7 mouse cellular contexts compared by ENCODE assay signal in genomic region chr9:71543443-71544222, GRCm38 (mm10). TPM values are rescaled to one million over a fixed set of nuclear protein-coding genes. Genes with fewer than 3 reads are reported as not detected.
DNase-seq lines count a peak whose midpoint lies in the region; ATAC-seq and TF ChIP-seq lines count a peak whose summit lies in the region.

No protein-coding gene starts in this region.

- intact Hi-C loops in heart, adult 2 months (cut with DNase I): loop anchor here (1.0 to 10.0 kb wide), 3 partner anchors 70 to 261 kb away; no protein-coding TSS in a partner anchor

- H3K4me1 ChIP-seq in embryonic facial prominence, embryonic 10.5 days: peaks cover 10% of the 10 kb centered on the region
- H3K4me1 ChIP-seq in heart, adult 2 months (ENCODE audit: control insufficient read depth, insufficient read depth, low read length): peaks cover 15% of the 10 kb centered on the region
- peaks cover 4% of the 10 kb centered on the region; the same call in 1 of the 2 replicates for H3K4me1 ChIP-seq in kidney, adult 2 months (ENCODE audit: control insufficient read depth, insufficient read depth, low read length)
- no peaks in the 10 kb centered on the region; the same call in 1 of the 2 replicates for H3K4me1 ChIP-seq in limb, embryonic 11.5 days (ENCODE audit: control insufficient read depth, insufficient read depth, low read length)
- no peaks in the 10 kb centered on the region for H3K4me1 ChIP-seq in midbrain, embryonic 16.5 days (ENCODE audit: control insufficient read depth, insufficient read depth, low read length)

- no peak overlapping the region for H3K4me3 ChIP-seq in embryonic facial prominence, embryonic 10.5 days
- H3K4me3 ChIP-seq in heart, adult 2 months: no peak overlapping the region
- no peak overlapping the region for H3K4me3 ChIP-seq in kidney, adult 2 months (ENCODE audit: insufficient read depth, low read depth, low read length)
- H3K4me3 ChIP-seq in limb, embryonic 11.5 days (ENCODE audit: low read depth, low read length): no peak overlapping the region
- no peak overlapping the region for H3K4me3 ChIP-seq in midbrain, embryonic 16.5 days (ENCODE audit: low read depth, low read length)

- peak; percentile 70 for ATAC-seq in limb, embryonic 11.5 days (ENCODE audit: insufficient number of reproducible peaks, low FRiP score, low TSS enrichment, low read depth)
- ATAC-seq in midbrain, embryonic 16.5 days: peak; percentile 89

- H3K27ac ChIP-seq in embryonic facial prominence, embryonic 10.5 days (replicated peaks): no peak overlapping the region
- H3K27ac ChIP-seq in heart, adult 2 months: peak overlapping the region; percentile 42; the same call in 1 of the 2 replicates
- H3K27ac ChIP-seq in kidney, adult 2 months (ENCODE audit: insufficient read depth, low read depth, low read length): no peak overlapping the region
- no peak overlapping the region for H3K27ac ChIP-seq in limb, embryonic 11.5 days (replicated peaks; ENCODE audit: low read depth, low read length)
- H3K27ac ChIP-seq in midbrain, embryonic 16.5 days (ENCODE audit: low read length): no peak overlapping the region

- no peaks in the 10 kb centered on the region for H3K27me3 ChIP-seq in embryonic facial prominence, embryonic 10.5 days (replicated peaks; ENCODE audit: low read depth, poor library complexity, severe bottlenecking)
- H3K27me3 ChIP-seq in heart, adult 2 months (ENCODE audit: control insufficient read depth, insufficient read depth, low read length): no peaks in the 10 kb centered on the region
- H3K27me3 ChIP-seq in kidney, adult 2 months (replicated peaks; ENCODE audit: control insufficient read depth, insufficient read depth, low read length): no peaks in the 10 kb centered on the region
- no peaks in the 10 kb centered on the region for H3K27me3 ChIP-seq in limb, embryonic 11.5 days (ENCODE audit: control insufficient read depth, insufficient read depth, low read length)
- H3K27me3 ChIP-seq in midbrain, embryonic 16.5 days (ENCODE audit: control insufficient read depth, insufficient read depth, low read depth, low read length): no peaks in the 10 kb centered on the region

- no peaks in the 10 kb centered on the region for H3K36me3 ChIP-seq in embryonic facial prominence, embryonic 10.5 days (replicated peaks)
- peaks cover 15% of the 10 kb centered on the region for H3K36me3 ChIP-seq in heart, adult 2 months (ENCODE audit: control insufficient read depth, insufficient read depth, low read length)
- H3K36me3 ChIP-seq in kidney, adult 2 months (ENCODE audit: control insufficient read depth, insufficient read depth, low read length): no peaks in the 10 kb centered on the region
- H3K36me3 ChIP-seq in limb, embryonic 11.5 days (ENCODE audit: control insufficient read depth, insufficient read depth, low read length): no peaks in the 10 kb centered on the region
- H3K36me3 ChIP-seq in midbrain, embryonic 16.5 days (ENCODE audit: control insufficient read depth, insufficient read depth, low read length): no peaks in the 10 kb centered on the region

- no peak for TF ChIP-seq POLR2A in heart, adult 2 months (IDR thresholded peaks at IDR 0.05; ENCODE audit: insufficient read depth, low read depth, low read length)
- no peak for TF ChIP-seq POLR2A in kidney, adult 2 months (IDR thresholded peaks at IDR 0.05; ENCODE audit: low read depth, low read length)

- peak; percentile 83 for TF ChIP-seq CTCF in heart, adult 2 months (IDR thresholded peaks at IDR 0.05)
- TF ChIP-seq CTCF in kidney, adult 2 months (conservative IDR thresholded peaks at IDR 0.05; ENCODE audit: insufficient read depth, insufficient read length, low read depth, low read length): peak; percentile 85

- peak; percentile 87 for DNase-seq in adrenal gland, postnatal 25 days
- peak; percentile 82 for DNase-seq in embryonic facial prominence, embryonic 10.5 days (ENCODE audit: low spot score)
- DNase-seq in heart, adult 2 months: peak; percentile 74 to 87
- peak; percentile 78 for DNase-seq in kidney, adult 2 months
- DNase-seq in limb, embryonic 11.5 days (ENCODE audit: low spot score): peak; percentile 90
- peak; percentile 34 to 67 for DNase-seq in spleen, postnatal 14 days (ENCODE audit: low spot score in 2 of 2)

- TF ChIP-seq EP300 in heart, adult 2 months (IDR thresholded peaks at IDR 0.05; ENCODE audit: insufficient read depth, low read depth, low read length): peak; percentile 72; the same call in 1 of the 2 replicates

- H3K79me2 ChIP-seq in heart, adult 2 months (replicated peaks; ENCODE audit: control insufficient read depth, insufficient read depth, low read length): no peaks in the 10 kb centered on the region

- no peaks in the 10 kb centered on the region for H3K9me3 ChIP-seq in embryonic facial prominence, embryonic 10.5 days
- no peaks in the 10 kb centered on the region for H3K9me3 ChIP-seq in limb, embryonic 11.5 days (ENCODE audit: control insufficient read depth, low read length)
- no peaks in the 10 kb centered on the region for H3K9me3 ChIP-seq in midbrain, embryonic 16.5 days (replicated peaks; ENCODE audit: control insufficient read depth, low read length, poor library complexity, severe bottlenecking)

- no peak overlapping the region for H3K9ac ChIP-seq in heart, adult 2 months (ENCODE audit: low read depth, low read length)
- H3K9ac ChIP-seq in limb, embryonic 11.5 days (ENCODE audit: low read length): no peak overlapping the region
- H3K9ac ChIP-seq in midbrain, embryonic 16.5 days (ENCODE audit: low read depth, low read length): no peak overlapping the region

- H3K4me2 ChIP-seq in limb, embryonic 11.5 days (ENCODE audit: low read depth, severe bottlenecking): no peak overlapping the region
- H3K4me2 ChIP-seq in midbrain, embryonic 16.5 days (ENCODE audit: low read length): no peak overlapping the region

- 20% methylated on average over 19 of the region's 19 CpGs for WGBS in embryonic facial prominence, embryonic 10.5 days
- WGBS in heart, adult 2 months: 23% methylated on average over 19 of the region's 19 CpGs
- WGBS in kidney, adult 2 months: 15% methylated on average over 19 of the region's 19 CpGs
- WGBS in limb, embryonic 11.5 days: 21% methylated on average over 19 of the region's 19 CpGs
- WGBS in midbrain, embryonic 16.5 days: 13% methylated on average over 19 of the region's 19 CpGs

RNA-seq across cellular contexts. Expression of gene Myzap, which starts 48.5 kb away (rescaled TPM):
- 8.6 and 11.2 TPM in 2 replicates for total RNA-seq in adrenal gland, postnatal 25 days (2021)
- 6.4 and 7.1 TPM in 2 replicates for polyA plus RNA-seq in embryonic facial prominence, embryonic 10.5 days (2016; fragmentation: Nextera tagmentation; extraction: Ambion mirVana)
- 100 to 1,000 TPM; 359 to 430 TPM for total RNA-seq in heart, adult 2 months (2021)
- 163 and 284 TPM in 2 replicates for polyA plus RNA-seq in heart, adult 2 months (2012; rRNA removed)
- polyA plus RNA-seq in kidney, adult 2 months (2012; rRNA removed): 3.6 and 4.1 TPM in 2 replicates
- 6.6 and 8.0 TPM in 2 replicates for polyA plus RNA-seq in limb, embryonic 11.5 days (2014; fragmentation: Nextera tagmentation; extraction: Ambion mirVana)
- polyA plus RNA-seq in midbrain, embryonic 16.5 days (2015; fragmentation: Nextera tagmentation; extraction: Ambion mirVana): 2.5 and 2.6 TPM in 2 replicates

RNA-seq across cellular contexts. Expression of gene Polr2m, which starts 57.9 kb away (rescaled TPM):
- total RNA-seq in adrenal gland, postnatal 25 days (2021): 169 and 181 TPM in 2 replicates
- polyA plus RNA-seq in embryonic facial prominence, embryonic 10.5 days (2016; fragmentation: Nextera tagmentation; extraction: Ambion mirVana): 582 and 585 TPM in 2 replicates
- total RNA-seq in heart, adult 2 months (2021): 100 to 1,000 TPM; 320 to 321 TPM
- 188 and 224 TPM in 2 replicates for polyA plus RNA-seq in heart, adult 2 months (2012; rRNA removed)
- 260 and 520 TPM in 2 replicates for polyA plus RNA-seq in kidney, adult 2 months (2012; rRNA removed)
- polyA plus RNA-seq in limb, embryonic 11.5 days (2014; fragmentation: Nextera tagmentation; extraction: Ambion mirVana): 525 and 533 TPM in 2 replicates
- 341 and 351 TPM in 2 replicates for polyA plus RNA-seq in midbrain, embryonic 16.5 days (2015; fragmentation: Nextera tagmentation; extraction: Ambion mirVana)

Comparison
In these comparisons a context has a peak if more than half of its experiments do, and no peak if none do; other contexts are left out.
1. RNA of gene Myzap, which starts 48.5 kb away (polyA plus RNA-seq): 163 to 284 TPM in heart, adult 2 months; 6.6 to 8.0 TPM in limb, embryonic 11.5 days, 6.4 to 7.1 TPM in embryonic facial prominence, embryonic 10.5 days, 3.6 to 4.1 TPM in kidney, adult 2 months and 2.5 to 2.6 TPM in midbrain, embryonic 16.5 days; every median in the first group is over 10 times any median in the second.
2. Peak in every context shown above with its lines, with median percentiles within 50 percentile points of each other: DNase-seq.